Mouse (Mus musculus): Measurements from ENCODE around the gene Scyl1. TPM values are rescaled to one million over a fixed set of nuclear protein-coding genes. Genes with fewer than 3 reads are reported as not detected.

Scyl1 gene
- polyA plus RNA-seq (2014; fragmentation: Illumina TruSeq; extraction: RNeasy Lipid Tissue Mini Kit (QIAGEN cat#74804); ENCODE audit: low read depth, low replicate concordance), result 1.4 TPM

DNA sequence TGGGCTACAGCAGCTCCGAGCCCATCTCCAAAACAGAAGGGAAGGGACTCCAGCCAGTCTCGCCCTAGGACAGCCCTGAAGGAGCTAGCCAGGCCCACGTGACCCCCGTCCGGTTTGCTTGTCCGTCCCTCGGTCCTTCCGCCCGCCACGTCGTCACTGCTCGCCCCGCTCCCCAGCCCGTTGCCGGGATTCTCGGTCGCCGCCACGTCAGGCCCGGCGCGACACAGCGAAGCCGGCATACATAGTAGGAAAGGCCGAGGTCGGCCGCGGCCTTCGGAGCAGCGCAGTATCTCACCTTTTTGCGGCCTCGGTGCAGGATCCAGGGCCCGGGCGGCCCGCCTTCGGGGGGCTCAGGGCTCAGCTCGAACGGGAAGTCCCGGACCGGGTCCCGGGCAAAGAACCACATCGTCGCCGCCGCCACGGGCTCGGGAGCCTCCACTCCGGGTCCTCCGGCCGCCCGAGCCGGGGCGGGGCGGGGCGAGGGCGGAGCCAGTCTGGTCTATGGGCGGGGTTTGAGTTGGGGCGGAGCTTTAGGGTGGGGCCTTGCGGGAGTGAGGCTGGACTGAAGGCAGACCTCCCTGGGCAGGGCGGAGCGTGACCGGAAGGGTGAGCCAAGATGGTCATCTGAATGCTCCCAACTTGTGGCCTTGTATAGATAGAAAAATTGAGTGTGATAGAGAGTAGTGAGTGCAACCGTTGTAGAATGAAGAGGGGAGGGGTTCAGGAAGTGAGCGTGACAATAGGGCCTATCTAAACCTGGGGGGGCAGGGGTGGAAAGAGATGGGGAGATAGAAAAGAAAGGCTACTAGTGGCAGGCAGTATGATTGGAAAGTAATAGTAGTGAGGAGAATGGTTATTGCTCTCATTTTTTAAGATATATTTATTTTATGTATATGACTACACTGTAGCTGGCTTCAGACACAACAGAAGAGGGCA lies at the start of gene Scyl1:
Gene Scyl1, minus strand, starts transcription at position 495 of the 936 bp plus-strand sequence.

DNA sequence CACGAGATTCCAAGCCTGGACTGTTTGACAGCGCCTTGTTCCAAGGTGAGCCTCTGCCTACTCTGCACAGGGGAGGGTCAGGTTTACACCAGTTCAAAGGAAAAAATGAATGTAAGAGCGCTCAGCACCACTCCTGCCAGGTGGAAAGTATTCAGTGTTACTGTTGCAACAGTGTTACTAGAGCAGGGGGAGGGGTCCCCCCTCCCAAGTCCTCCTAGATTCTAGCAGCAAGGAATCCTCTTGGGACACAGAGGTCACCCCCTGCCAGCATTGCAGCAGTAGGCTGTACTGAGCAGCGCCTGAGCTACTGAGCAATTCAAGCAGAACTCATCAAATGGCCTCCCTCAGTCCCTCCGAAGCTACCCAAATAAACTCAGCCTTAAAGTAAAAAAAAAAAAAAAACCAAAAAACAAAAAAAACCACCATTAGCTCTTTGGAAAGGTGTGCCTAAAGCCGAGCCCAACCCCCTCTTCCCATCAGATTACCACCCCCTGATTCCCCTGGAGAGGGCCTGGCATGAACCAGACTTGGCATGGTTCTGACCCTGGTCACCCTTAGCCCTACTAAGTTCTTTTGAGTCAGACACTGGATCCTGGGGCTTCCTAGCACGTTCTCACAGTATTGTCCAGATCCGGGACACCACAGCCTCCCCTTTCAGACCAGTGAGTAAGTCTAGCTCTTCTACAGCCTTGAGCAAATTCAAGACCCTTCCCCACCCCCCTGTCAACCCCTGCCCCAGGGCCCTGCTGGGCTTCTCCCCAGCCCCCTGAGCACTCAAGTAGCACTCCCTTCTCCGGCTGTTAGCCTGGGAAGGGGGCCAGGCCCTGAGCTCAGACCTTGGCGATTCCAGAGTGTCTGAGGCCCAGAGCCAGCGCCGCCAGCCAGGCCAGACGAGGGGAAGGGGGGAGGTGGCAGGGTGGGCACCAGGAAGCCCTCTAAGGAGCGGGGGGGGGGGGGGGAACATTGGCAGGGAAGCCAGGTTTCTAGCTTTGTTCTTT lies 30.6 kb downstream of the Scyl1 start, which contains the start of gene Ltbp3:
Gene Ltbp3, plus strand, starts transcription at position 585 of the 998 bp plus-strand sequence.

GRCm38 (mm10) chr19:5729444-5729815 lies 41.8 kb downstream of the Scyl1 start, which contains the start of gene Fam89b:
Gene Fam89b (minus strand): TSS chr19:5729653.

GRCm38 (mm10) chr19:5725767-5726515 lies 45.3 kb downstream of the Scyl1 start, which contains the start of gene Ehbp1l1:
Gene Ehbp1l1 (minus strand): TSS chr19:5726317.

Other genes starting within 250 kb of the Scyl1 start
- gene Ovol1, start 210.8 kb downstream of the Scyl1 start, polyA plus RNA-seq (2014; fragmentation: Illumina TruSeq; extraction: RNeasy Lipid Tissue Mini Kit (QIAGEN cat#74804); ENCODE audit: low read depth, low replicate concordance), result not detected
- not detected for gene Ap5b1, start 203.4 kb downstream of the Scyl1 start, polyA plus RNA-seq (2014; fragmentation: Illumina TruSeq; extraction: RNeasy Lipid Tissue Mini Kit (QIAGEN cat#74804); ENCODE audit: low read depth, low replicate concordance)
- 3.4 TPM for gene Rnaseh2c, start 169.5 kb downstream of the Scyl1 start, polyA plus RNA-seq (2014; fragmentation: Illumina TruSeq; extraction: RNeasy Lipid Tissue Mini Kit (QIAGEN cat#74804); ENCODE audit: low read depth, low replicate concordance)
- gene Kat5, start 161.2 kb downstream of the Scyl1 start, polyA plus RNA-seq (2014; fragmentation: Illumina TruSeq; extraction: RNeasy Lipid Tissue Mini Kit (QIAGEN cat#74804); ENCODE audit: low read depth, low replicate concordance), result 7.2 TPM
- 2.4 TPM for gene Rela, start 133.9 kb downstream of the Scyl1 start, polyA plus RNA-seq (2014; fragmentation: Illumina TruSeq; extraction: RNeasy Lipid Tissue Mini Kit (QIAGEN cat#74804); ENCODE audit: low read depth, low replicate concordance)
- 0.16 TPM for gene Sipa1, start 107.7 kb downstream of the Scyl1 start, polyA plus RNA-seq (2014; fragmentation: Illumina TruSeq; extraction: RNeasy Lipid Tissue Mini Kit (QIAGEN cat#74804); ENCODE audit: low read depth, low replicate concordance)
- gene Map3k11, start 82.7 kb downstream of the Scyl1 start, polyA plus RNA-seq (2014; fragmentation: Illumina TruSeq; extraction: RNeasy Lipid Tissue Mini Kit (QIAGEN cat#74804); ENCODE audit: low read depth, low replicate concordance), result 0.16 TPM
- gene Pcnx3, start 82.5 kb downstream of the Scyl1 start, polyA plus RNA-seq (2014; fragmentation: Illumina TruSeq; extraction: RNeasy Lipid Tissue Mini Kit (QIAGEN cat#74804); ENCODE audit: low read depth, low replicate concordance), result 0.37 TPM
- gene Kcnk7, start 67.1 kb downstream of the Scyl1 start, polyA plus RNA-seq (2014; fragmentation: Illumina TruSeq; extraction: RNeasy Lipid Tissue Mini Kit (QIAGEN cat#74804); ENCODE audit: low read depth, low replicate concordance), result not detected
- 0.69 TPM for gene Ehbp1l1, start 45.1 kb downstream of the Scyl1 start, polyA plus RNA-seq (2014; fragmentation: Illumina TruSeq; extraction: RNeasy Lipid Tissue Mini Kit (QIAGEN cat#74804); ENCODE audit: low read depth, low replicate concordance)
- 0.45 TPM for gene Fam89b, start 41.8 kb downstream of the Scyl1 start, polyA plus RNA-seq (2014; fragmentation: Illumina TruSeq; extraction: RNeasy Lipid Tissue Mini Kit (QIAGEN cat#74804); ENCODE audit: low read depth, low replicate concordance)
- gene Ltbp3, start 30.5 kb downstream of the Scyl1 start, polyA plus RNA-seq (2014; fragmentation: Illumina TruSeq; extraction: RNeasy Lipid Tissue Mini Kit (QIAGEN cat#74804); ENCODE audit: low read depth, low replicate concordance), result 0.32 TPM
- 1.5 TPM for gene Frmd8, start 103.9 kb upstream of the Scyl1 start, polyA plus RNA-seq (2014; fragmentation: Illumina TruSeq; extraction: RNeasy Lipid Tissue Mini Kit (QIAGEN cat#74804); ENCODE audit: low read depth, low replicate concordance)
- 7.7 TPM for gene Slc25a45, start 106.4 kb upstream of the Scyl1 start, polyA plus RNA-seq (2014; fragmentation: Illumina TruSeq; extraction: RNeasy Lipid Tissue Mini Kit (QIAGEN cat#74804); ENCODE audit: low read depth, low replicate concordance)
- gene Tigd3, start 122.7 kb upstream of the Scyl1 start, polyA plus RNA-seq (2014; fragmentation: Illumina TruSeq; extraction: RNeasy Lipid Tissue Mini Kit (QIAGEN cat#74804); ENCODE audit: low read depth, low replicate concordance), result not detected
- gene Dpf2, start 141.6 kb upstream of the Scyl1 start, polyA plus RNA-seq (2014; fragmentation: Illumina TruSeq; extraction: RNeasy Lipid Tissue Mini Kit (QIAGEN cat#74804); ENCODE audit: low read depth, low replicate concordance), result 7.4 TPM
- gene Cdc42ep2, start 153.4 kb upstream of the Scyl1 start, polyA plus RNA-seq (2014; fragmentation: Illumina TruSeq; extraction: RNeasy Lipid Tissue Mini Kit (QIAGEN cat#74804); ENCODE audit: low read depth, low replicate concordance), result 0.56 TPM
- 2.9 TPM for gene Pola2, start 192.8 kb upstream of the Scyl1 start, polyA plus RNA-seq (2014; fragmentation: Illumina TruSeq; extraction: RNeasy Lipid Tissue Mini Kit (QIAGEN cat#74804); ENCODE audit: low read depth, low replicate concordance)
- not detected for gene Slc22a20, start 214.7 kb upstream of the Scyl1 start, polyA plus RNA-seq (2014; fragmentation: Illumina TruSeq; extraction: RNeasy Lipid Tissue Mini Kit (QIAGEN cat#74804); ENCODE audit: low read depth, low replicate concordance)
- gene Capn1, start 244.5 kb upstream of the Scyl1 start, polyA plus RNA-seq (2014; fragmentation: Illumina TruSeq; extraction: RNeasy Lipid Tissue Mini Kit (QIAGEN cat#74804); ENCODE audit: low read depth, low replicate concordance), result 0.82 TPM